Mouse (Mus musculus): ENCODE data around the gene Gm10053. TPM values are rescaled to one million over a fixed set of nuclear protein-coding genes. Genes with fewer than 3 reads are reported as not detected.

Gm10053 gene
- polyA plus RNA-seq, 1 experiment from 2014 or later = 341 TPM

DNA sequence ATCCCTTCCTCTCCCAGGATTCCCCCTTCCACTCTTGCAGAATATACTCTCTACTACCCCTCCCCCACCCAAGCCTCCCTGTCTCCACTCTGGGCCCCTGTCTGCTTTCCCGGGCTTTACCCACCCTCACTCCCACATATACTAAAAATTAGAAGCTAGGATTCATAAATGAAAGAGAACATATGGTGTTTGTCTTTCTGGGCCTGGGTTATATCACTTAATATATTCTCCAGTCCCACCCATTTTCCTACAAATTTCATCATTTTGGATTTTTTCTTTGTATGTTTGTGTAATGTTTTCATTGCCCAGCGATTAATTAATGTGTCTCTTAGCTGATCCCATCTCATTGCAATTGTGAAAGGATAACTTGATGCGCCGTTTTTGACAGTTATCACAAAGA lies 5.8 kb downstream of the Gm10053 start:
- Histone ChIP-seq H3K9ac (no peak overlapping the region), H3K4me3 (replicated peaks) (no peak overlapping the region), H3K9me3 (no peaks in the 10 kb centered on the region), H3K4me2 (replicated peaks) (no peak overlapping the region), H3K4me1 (replicated peaks) (0 out of 2 replicates have a peak, but pooled peaks cover 2% of the 10 kb centered on the region), H3K27me3 (replicated peaks) (no peaks in the 10 kb centered on the region; the same call in 1 of the 2 replicates), H3K27ac (no peak overlapping the region), H3K36me3 (no peaks in the 10 kb centered on the region)
- 50% methylated on average over 4 of the region's 4 CpGs for WGBS
- no peak for ATAC-seq

DNA sequence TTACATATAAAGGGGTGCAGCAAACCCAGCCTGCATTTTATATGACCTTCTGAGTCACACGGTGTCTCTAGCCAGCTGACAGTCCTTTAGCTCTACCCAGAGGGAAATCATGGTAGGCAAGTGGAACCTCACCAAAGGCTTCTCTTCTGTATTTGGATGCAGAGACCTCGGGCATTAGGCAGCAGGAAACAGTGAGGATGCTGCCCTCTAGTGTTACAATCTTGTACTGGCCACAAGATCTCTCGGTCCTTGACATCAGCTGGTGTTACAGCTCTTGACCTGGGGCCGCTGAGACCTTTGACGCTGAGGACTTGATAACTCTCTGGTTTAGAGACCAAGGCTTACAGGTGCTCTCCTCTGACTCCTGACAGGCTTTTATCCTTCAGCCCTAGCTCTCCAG lies 10.0 kb downstream of the Gm10053 start:
- no peak overlapping the region for H3K4me2 ChIP-seq (replicated peaks)
- WGBS = 9% methylated on average over 5 of the region's 5 CpGs
- no peak overlapping the region for H3K27ac ChIP-seq
- no peak overlapping the region for H3K9ac ChIP-seq
- no peaks in the 10 kb centered on the region for H3K9me3 ChIP-seq
- H3K27me3 ChIP-seq (replicated peaks) = no peaks in the 10 kb centered on the region; the same call in 1 of the 2 replicates
- H3K4me1 ChIP-seq (replicated peaks) = 0 out of 2 replicates have a peak, but pooled peaks cover 2% of the 10 kb centered on the region
- no peak overlapping the region for H3K4me3 ChIP-seq (replicated peaks)
- no peak for ATAC-seq
- H3K36me3 ChIP-seq = no peaks in the 10 kb centered on the region

DNA sequence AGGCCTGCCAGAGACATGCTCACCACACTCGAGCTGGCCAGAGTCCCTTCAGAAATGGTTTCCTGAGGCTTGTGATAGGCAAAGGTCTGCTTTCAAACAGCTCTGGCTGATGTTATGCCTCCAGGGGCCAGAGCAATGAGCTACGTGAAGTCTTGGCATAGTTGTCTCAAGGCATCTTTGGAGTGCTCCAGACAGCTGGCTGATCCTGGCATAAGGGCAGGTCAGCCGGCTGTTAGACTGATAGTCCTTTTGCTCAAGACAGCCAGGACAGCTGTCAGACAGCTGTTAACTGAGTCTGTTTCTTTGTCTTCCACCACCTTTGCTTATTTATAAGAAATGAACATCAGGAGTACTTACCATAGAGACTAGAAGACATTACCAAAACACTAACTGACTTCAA lies 11.4 kb downstream of the Gm10053 start:
- Histone ChIP-seq H3K36me3 (no peaks in the 10 kb centered on the region), H3K4me1 (replicated peaks) (no peaks in the 10 kb centered on the region), H3K9me3 (no peaks in the 10 kb centered on the region), H3K9ac (no peak overlapping the region), H3K4me3 (replicated peaks) (no peak overlapping the region), H3K4me2 (replicated peaks) (no peak overlapping the region), H3K27me3 (replicated peaks) (no peaks in the 10 kb centered on the region; the same call in 1 of the 2 replicates), H3K27ac (no peak overlapping the region)
- WGBS = 75% methylated on average over 3 of the region's 3 CpGs
- no peak for ATAC-seq

DNA sequence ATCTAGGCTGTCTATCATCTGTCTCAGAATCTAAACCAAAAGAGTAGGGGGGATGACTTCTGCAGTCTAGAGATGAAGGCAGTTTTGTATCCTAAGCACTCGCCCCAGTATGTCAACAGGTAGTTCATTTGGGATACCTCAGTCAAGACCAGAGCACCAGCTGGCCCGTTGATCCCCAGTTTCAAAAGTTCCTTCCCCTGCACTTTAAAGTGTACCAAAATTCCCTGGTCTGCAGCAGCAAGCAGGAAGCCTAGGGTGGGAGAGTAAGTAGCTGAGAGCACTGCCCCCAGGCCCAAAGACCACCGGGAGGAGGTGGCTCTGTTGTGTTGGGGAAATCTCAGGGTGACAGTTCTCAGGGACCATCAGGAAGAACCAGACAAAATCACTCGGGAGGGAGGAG lies 21.1 kb downstream of the Gm10053 start:
- no peaks in the 10 kb centered on the region for H3K9me3 ChIP-seq
- H3K9ac ChIP-seq = no peak overlapping the region
- peaks cover 21% of the 10 kb centered on the region for H3K4me1 ChIP-seq (replicated peaks)
- no peak overlapping the region for H3K27ac ChIP-seq
- no peak for ATAC-seq
- 13% methylated on average over 4 of the region's 4 CpGs for WGBS
- no peak overlapping the region for H3K4me2 ChIP-seq (replicated peaks)
- H3K36me3 ChIP-seq = no peaks in the 10 kb centered on the region
- H3K27me3 ChIP-seq (replicated peaks) = peaks cover 46% of the 10 kb centered on the region
- H3K4me3 ChIP-seq (replicated peaks) = no peak overlapping the region

DNA sequence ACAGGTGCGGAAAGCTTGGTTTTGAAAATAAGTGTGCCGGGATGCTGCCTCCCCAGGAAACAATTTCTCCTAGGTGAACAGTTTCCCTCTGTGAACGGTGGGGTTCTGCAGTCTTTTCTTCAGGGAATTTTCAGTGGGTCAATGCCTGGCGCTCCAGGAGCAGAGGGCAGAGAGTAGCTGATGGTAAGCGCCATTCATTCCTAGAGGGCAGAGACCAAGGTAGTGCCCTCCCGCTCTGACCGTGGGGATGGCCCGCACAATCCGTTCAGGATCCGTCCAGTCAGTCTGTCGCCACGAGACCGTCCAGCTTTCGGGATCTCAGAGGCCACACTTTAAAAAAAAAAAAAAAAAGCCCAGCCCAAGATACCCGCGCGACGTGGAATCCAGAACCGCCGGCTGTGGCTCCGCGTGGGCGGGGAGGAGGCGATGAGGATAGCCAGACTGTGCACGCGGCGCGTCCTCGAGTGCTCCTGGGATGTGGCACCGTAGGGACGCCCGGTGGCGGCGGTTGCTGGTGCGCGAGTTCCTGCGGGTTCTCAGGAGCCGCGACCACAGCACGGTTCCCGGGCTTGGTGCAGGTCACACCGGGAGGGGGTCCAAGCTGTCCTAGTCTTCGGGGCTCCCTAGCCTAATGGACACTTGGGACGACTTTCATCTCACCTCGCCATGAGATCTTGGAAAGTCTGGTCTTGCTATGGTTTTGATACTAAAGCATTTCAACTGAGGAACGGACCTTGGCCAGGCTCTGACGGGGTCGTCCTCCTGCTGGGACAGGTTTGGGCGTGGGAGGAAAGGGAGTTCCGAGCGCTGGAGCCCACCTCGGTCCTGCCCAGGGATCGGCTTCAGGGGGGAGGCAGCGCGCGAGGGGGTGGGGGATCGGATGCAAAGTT lies 21.8 kb downstream of the Gm10053 start:
- peak overlapping the region; percentile 40 for H3K4me2 ChIP-seq (replicated peaks)
- no peak for ATAC-seq
- no peaks in the 10 kb centered on the region for H3K9me3 ChIP-seq
- peak overlapping the region; percentile 19 for H3K4me3 ChIP-seq (replicated peaks)
- H3K27me3 ChIP-seq (replicated peaks) = peaks cover 53% of the 10 kb centered on the region
- H3K9ac ChIP-seq = no peak overlapping the region
- H3K36me3 ChIP-seq = no peaks in the 10 kb centered on the region
- H3K4me1 ChIP-seq (replicated peaks) = peaks cover 21% of the 10 kb centered on the region
- no peak overlapping the region for H3K27ac ChIP-seq
- WGBS = 1% methylated on average over 57 of the region's 57 CpGs

DNA sequence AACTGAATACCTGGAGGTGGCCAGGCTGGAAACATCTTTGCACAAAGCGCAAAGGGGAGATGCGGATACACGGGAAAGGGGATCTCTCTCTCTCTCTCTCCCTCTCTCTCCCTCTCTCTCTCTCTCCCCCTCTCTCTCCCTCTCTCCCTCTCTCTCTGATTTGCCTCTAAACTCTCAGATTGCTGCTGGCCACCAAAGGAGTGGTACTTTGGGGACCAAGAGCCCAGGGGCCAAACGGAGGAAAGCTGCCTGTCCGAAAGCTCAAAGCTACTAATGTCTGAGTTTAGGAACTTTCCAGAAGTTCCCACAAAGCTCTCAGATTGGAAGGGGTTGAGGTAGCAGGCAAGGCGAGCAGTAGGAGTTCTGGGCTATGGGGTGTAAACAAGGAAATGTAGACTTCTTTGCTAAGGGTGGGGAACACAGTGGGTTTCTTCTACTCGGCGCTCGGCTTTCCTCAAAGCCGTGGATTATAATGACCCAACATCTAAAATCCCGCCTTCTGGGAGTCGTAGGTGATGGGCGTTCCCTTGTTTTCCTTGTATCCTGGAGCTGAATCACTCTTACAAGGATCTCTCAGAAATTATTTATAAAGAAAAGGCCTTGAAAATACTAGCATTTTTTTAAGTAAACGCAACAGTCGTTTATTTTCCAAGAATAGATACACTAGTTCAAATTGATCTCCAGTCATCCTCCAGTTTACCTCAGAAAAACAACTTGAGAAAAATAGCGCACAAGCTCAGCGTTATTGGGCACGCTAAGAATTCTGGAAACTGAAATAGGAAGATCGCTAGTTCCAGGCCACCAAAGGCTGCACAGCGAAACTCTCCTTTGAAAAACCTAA lies 22.6 kb downstream of the Gm10053 start:
- Histone ChIP-seq H3K4me3 (replicated peaks) (no peak overlapping the region), H3K9ac (no peak overlapping the region), H3K27ac (no peak overlapping the region), H3K4me2 (replicated peaks) (no peak overlapping the region; the same call in 1 of the 2 replicates), H3K27me3 (replicated peaks) (peaks cover 60% of the 10 kb centered on the region), H3K36me3 (no peaks in the 10 kb centered on the region), H3K4me1 (replicated peaks) (peaks cover 21% of the 10 kb centered on the region), H3K9me3 (no peaks in the 10 kb centered on the region)
- no peak for ATAC-seq
- 3% methylated on average over 20 of the region's 20 CpGs for WGBS

DNA sequence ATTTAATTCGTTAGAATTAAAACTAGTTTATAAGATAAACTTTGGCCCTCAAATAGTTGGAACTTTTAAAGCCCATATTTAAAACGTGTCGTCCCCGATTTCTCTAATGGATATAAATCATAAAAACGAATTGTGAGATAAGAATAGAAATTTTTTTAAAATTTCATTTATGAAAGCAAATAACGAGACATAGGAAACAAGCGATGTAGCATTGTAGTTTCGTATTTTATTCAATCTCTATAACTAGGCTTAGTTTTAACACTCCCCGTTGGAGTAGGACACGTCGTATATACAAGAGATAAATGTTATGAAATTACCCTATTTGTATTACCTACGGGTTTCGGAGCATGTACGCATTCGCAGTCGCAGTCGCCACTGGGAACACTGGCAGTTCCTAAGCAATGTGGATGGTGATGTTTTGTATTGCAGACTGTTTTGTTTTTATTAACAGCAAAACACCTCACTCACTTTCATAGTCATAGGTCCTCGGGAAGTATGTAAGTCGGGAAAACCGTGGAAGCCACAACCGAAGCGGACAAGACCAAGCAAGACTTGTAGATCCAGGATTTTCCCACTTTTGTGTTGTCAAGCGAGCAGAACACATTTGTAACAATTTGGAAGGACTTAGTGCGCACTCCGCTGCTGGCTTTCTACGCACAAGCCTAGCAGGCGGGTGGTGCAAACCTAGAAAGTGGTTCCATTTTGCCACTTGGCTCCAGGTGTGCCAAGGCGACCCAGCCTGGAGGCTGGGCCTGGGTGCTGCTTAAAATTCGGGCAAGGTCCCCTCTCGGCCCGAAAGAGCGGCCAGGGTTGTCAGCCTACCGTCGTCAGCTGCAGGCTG lies 23.5 kb downstream of the Gm10053 start:
- H3K4me2 ChIP-seq (replicated peaks) = peak overlapping the region; percentile 75
- no peaks in the 10 kb centered on the region for H3K36me3 ChIP-seq
- H3K4me3 ChIP-seq (replicated peaks) = peak overlapping the region; percentile 34
- H3K4me1 ChIP-seq (replicated peaks) = peaks cover 21% of the 10 kb centered on the region
- no peak overlapping the region for H3K27ac ChIP-seq
- peaks cover 64% of the 10 kb centered on the region for H3K27me3 ChIP-seq (replicated peaks)
- no peaks in the 10 kb centered on the region for H3K9me3 ChIP-seq
- 4% methylated on average over 34 of the region's 34 CpGs for WGBS
- H3K9ac ChIP-seq = no peak overlapping the region
- ATAC-seq = no peak

DNA sequence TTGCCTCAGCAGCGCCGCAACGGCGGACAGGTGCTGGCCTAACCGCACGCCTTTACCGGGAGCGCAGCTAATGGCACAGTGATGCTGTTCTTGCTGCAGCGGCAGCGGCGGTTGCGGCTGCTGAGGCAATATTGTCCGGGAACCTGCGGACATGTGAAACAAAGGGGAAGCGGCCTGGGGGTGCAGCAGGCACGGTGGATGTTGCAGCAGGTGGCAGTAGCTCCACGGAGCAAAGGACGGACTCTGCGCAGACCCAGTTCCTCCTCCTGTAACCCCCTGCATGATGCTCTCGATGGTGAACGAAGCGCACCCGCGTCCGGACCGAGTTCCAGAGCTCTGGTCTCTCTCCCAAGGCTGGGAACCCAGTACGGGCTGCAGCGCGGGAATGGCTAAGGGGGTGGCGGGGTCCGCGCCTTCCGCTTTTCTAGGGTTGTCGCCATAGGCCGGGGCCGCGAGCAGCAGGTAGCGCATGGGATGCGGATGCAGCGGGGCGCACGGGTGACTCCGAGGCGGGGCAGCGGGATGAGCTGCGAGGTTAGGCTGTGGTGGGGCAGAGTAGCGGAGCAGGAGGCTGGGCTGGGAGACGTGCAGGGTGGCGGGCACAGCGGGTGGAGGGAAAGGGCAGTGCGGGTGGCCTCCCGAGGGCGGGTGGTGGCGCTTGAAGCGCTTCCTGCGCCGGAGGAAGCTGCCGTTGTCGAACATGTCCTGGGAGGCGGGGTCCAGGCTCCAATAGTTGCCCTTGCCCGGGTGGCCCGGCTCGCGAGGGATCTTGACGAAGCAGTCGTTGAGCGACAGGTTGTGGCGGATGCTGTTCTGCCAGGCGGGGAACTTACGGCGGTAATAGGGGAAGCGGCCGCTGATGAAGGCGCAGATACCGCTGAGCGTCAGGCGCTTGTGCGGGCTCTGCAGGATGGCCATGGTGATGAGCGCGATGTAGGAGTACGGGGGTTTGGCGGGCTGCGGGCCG lies 24.4 kb downstream of the Gm10053 start:
- peaks cover 21% of the 10 kb centered on the region for H3K4me1 ChIP-seq (replicated peaks)
- H3K9ac ChIP-seq = no peak overlapping the region
- ATAC-seq = peak; percentile 25; the same call in 1 of the 2 replicates
- H3K27ac ChIP-seq = no peak overlapping the region
- peaks cover 66% of the 10 kb centered on the region for H3K27me3 ChIP-seq (replicated peaks)
- WGBS = under 1% methylated on average over 84 of the region's 84 CpGs
- H3K9me3 ChIP-seq = no peaks in the 10 kb centered on the region
- peak overlapping the region; percentile 34 for H3K4me3 ChIP-seq (replicated peaks)
- no peaks in the 10 kb centered on the region for H3K36me3 ChIP-seq
- H3K4me2 ChIP-seq (replicated peaks) = peak overlapping the region; percentile 75

DNA sequence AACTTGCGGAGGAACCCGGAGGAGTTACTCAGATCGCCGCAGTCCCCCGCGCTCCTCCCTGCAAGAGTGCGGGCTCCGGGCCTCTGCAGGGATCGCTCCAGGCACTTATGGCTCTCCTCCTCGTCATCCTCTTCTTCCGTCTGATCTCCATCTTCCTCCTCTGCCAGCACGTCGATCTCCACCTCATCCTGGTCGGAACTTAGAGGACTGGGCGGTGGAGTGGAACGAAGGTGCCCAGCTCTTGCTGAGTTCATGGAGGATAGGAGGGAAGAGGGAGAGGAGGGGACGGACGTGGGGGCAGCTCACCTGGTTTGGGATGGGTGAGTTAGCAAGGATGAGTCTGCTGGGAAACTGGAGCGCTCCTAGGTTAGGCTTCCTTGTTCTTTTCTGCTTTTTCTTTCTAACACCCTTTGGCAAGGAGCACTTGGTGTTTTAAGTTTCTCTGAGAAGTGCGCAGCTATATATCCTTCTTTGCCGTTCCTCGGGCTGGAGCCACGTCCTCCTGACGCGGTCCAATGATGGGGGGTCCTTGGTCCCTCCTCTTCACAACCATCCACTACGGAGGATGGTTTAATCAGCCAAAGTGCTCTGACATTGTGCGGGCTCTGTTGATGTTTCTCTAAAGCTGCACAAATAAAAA lies 25.2 kb downstream of the Gm10053 start, which contains the start of gene Foxd4:
Gene Foxd4 (minus strand): TSS at position 617 of the 640 bp plus-strand sequence.
- no peak within 1 kb of the TSS for H3K9ac ChIP-seq
- peak within 1 kb of the TSS; percentile 34 for H3K4me3 ChIP-seq (replicated peaks)
- no peaks in the 10 kb centered on the region for H3K9me3 ChIP-seq
- no peak within 1 kb of the TSS for H3K27ac ChIP-seq
- H3K4me1 ChIP-seq (replicated peaks) = peaks cover 21% of the 10 kb centered on the region
- no peaks in the 10 kb centered on the region for H3K36me3 ChIP-seq
- ATAC-seq = no peak
- H3K27me3 ChIP-seq (replicated peaks) = peaks cover 69% of the 10 kb centered on the region
- peak within 1 kb of the TSS; percentile 75 for H3K4me2 ChIP-seq (replicated peaks)
- WGBS = 1% methylated on average over 27 of the region's 27 CpGs

DNA sequence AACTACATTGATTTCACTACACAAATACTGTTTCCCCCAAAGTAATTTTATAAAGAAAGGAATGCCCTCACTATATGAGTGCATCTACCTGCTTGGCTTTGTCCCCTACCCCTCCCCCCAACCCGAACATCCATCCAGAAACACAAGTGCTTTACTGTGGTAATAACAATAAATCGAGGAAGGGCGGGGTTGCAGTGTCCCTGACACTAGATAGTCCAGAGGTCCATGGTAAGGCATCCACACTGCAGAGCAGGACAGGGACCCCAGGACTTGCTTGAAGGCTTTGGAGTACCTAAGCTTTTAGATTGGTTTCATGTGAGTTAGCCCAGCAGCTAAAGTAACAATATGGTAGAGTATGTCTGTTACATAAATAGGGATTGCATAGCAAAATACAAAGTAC lies 26.2 kb downstream of the Gm10053 start:
- Histone ChIP-seq H3K9ac (no peak overlapping the region), H3K4me3 (replicated peaks) (no peak overlapping the region), H3K4me1 (replicated peaks) (peaks cover 21% of the 10 kb centered on the region), H3K36me3 (no peaks in the 10 kb centered on the region), H3K27me3 (replicated peaks) (peaks cover 66% of the 10 kb centered on the region), H3K4me2 (replicated peaks) (no peak overlapping the region), H3K27ac (no peak overlapping the region), H3K9me3 (no peaks in the 10 kb centered on the region)
- 9% methylated on average over 3 of the region's 3 CpGs for WGBS
- ATAC-seq = no peak
